Mouse (Mus musculus) urinary bladder, postnatal 25 days (tissue): ENCODE data around the gene Tm4sf4.

Experiments
- DNase-seq: peaks from one replicate; pipeline ENCODE4 v3.0.0; 2022; ENCODE audit warnings: low spot score

Tm4sf4 gene

GRCm38 (mm10) chr3:57480640-57481039 lies 55.5 kb downstream of the Tm4sf4 start:
- DNase-seq, result no peak

GRCm38 (mm10) chr3:57481981-57482380 lies 56.9 kb downstream of the Tm4sf4 start:
- no peak for DNase-seq

- no peak for DNase-seq
Observed at GRCm38 (mm10) chr3:57486068-57486467, 61.0 kb downstream of the Tm4sf4 start.

GRCm38 (mm10) chr3:57487455-57488153 lies 62.5 kb downstream of the Tm4sf4 start:
- DNase-seq, result no peak
